Mouse (Mus musculus) natural killer cell, adult 2 months (primary cell): ENCODE measurements around the gene Cyp2c40.
"Not testable (repeated sequence)": the region's sequence is repeated elsewhere in the genome, so short reads cannot be mapped to it uniquely, and the experiment has no call there.

Experiments
- DNase-seq, 2 experiments: peaks; one replicate each; pipeline ENCODE4 v3.0.0; 2022; ENCODE audit warnings: low spot score in 2 of 2

Gene Cyp2c40

GRCm38 (mm10) chr19:39812714-39813113 is at the start of gene Cyp2c40:
Cyp2c40 (minus strand) TSS chr19:39812814.
- DNase-seq, result not testable (repeated sequence)

GRCm38 (mm10) chr19:39820931-39821330 is 8.3 kb upstream of the Cyp2c40 start:
- not testable (repeated sequence) for DNase-seq

DNA sequence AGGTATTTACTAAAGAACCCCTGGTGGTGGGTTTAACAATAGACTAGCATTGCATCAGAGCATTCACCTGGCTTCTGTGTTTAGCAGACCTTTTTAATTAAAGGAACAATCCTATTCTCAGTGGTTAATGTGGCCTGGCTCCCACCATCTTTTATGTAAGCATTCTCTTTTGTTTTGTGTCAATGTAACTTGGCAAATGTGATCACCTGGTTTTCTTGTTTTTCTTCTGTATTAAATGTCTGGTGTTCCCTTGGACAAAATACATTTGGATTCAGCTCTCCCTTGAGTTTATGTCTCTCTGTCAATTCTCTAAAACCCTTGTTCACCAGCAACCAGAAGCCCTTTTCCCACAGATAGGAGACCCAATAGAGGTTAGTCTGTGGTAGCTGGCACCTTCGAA is 3.8 kb upstream of the Cyp2c40 start:
- DNase-seq, result not testable (repeated sequence)

DNA sequence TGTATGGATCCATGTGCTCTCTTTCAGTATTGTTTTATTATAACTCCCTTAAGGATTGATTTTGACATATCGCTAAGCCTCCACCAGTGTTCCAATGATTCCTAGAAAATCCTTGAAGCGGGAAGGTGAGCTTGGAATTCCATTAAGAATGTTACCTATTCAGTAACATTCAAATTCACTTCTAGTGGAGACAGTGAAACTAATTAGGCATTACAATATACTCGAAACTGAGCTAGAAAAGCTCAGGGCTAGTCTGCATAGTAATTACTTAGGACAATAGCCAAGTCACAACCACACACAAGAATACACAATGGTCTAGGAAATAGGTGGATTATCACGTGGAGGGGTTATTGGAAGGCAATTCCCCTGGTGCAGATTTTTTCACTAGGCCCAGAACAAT is 3.4 kb upstream of the Cyp2c40 start:
- DNase-seq, result not testable (repeated sequence)

DNA sequence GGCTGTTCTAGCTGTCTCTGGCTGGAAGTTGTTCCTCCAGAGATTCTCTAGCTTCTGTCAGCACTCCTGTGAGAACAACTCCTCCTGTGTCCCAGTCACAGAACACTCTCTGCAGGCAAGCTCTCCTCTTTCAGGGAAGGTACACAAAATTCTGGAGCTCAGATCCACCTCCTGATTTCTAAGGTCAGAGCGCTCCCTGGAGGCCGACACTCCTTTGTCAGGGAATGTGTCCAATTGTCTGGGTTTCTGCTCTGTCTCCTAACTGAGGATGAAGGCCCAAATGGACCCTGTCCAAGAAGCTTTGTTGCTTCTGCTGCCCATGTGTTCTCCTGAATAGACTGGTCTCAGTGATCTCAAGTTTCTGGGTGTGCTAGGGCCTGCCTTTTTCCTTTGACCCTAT is 27.2 kb downstream of the Cyp2c40 start:
- not testable (repeated sequence) for DNase-seq

DNA sequence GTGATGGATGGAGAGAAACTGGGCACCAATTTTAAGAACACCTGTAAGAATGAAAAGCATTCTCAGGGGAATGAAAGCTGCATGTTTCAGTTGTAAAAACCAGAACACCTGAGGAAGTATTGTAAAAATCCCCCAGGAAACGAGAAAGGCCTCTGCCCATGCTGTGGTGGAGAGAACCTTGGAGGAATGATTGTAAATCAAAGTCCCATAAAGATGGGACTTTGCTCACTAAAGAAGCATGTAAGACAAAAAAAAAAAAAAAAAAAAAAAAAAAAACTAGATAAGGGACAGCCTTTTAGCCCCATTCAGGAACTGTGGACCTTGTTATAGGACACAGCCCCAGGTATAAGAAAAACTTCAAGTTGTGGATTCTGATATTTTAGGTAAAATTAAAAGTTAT is 67.3 kb downstream of the Cyp2c40 start:
- no peak for DNase-seq

DNA sequence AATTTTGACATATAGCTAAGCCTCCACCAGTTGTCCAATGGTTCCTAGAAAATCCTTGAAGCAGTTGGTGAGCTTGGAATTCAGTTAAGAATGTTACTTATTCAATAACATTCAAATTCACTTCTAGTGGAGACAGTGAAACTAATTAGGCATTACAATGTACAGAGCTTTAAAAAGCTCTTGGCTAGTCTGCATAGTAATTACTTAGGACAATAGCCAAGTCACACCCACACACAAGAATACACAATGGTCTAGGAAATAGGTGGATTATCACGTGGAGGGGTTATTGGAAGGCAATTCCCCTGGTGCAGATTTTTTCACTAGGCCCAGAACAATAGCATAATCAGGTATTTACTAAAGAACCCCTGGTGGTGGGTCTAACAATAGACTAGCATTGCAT is 68.3 kb downstream of the Cyp2c40 start:
- not testable (repeated sequence) for DNase-seq

DNA sequence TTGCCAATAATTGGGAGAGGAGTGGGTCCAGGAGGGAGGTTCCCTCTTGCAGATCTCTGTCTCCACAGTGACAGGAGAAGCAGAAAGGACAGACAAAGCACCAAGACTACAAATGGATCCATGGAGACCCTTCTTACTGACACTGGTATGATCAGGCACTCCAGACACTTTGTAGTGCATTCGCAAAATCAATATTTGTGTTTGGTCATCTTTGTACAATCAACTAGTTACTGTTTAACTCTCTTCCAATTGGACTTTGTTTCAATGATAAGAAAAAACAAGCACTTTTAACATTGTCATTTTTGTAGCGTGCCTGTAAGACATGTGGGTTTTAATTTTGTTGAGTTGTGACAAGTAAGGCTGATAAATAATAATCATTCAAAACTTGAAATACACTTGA is 71.7 kb downstream of the Cyp2c40 start, which contains the start of gene Cyp2c68:
TSS of gene Cyp2c68 (minus strand) at position 135 of the 400 bp plus-strand sequence.
- DNase-seq, result no peak
